Mouse (Mus musculus) ovary, postnatal 36 days (tissue): ENCODE results near the gene Igflr1.

Source experiments
- DNase-seq: peaks from one replicate; pipeline ENCODE4 v3.0.0; 2022; ENCODE audit warnings: low spot score, mixed read lengths

Gene Igflr1

DNA sequence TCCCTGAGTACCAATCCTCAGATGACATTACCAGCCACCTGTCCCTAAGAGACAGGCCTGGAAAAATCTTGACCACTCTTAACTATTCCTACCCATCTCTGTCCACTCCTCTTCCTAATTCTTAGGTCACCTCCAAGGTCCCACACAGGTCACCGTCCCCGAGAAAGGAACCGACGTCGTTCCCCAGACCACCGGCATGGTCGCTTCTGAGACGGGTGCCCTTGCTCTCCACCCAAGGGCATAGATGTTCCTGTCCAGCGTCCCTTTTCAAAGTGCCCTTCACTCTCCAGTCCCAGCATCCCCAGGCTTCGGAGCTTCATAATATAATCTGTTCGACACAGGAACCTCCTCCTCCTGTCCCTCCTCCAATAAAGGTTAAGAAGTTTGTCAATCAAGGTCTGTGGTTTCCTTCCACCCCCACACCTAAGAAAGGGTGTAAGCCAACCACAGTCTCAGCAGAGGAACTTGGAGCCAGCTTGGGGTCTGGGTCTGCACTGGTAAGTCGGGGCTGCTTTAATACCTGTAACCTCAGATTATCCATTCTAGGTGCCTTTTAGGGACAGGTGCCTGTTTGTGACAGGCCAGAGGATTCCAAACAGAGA, at the start of gene Igflr1:
TSS of gene Igflr1 (plus strand) at position 458 of the 602 bp plus-strand sequence.
- no peak for DNase-seq

DNA sequence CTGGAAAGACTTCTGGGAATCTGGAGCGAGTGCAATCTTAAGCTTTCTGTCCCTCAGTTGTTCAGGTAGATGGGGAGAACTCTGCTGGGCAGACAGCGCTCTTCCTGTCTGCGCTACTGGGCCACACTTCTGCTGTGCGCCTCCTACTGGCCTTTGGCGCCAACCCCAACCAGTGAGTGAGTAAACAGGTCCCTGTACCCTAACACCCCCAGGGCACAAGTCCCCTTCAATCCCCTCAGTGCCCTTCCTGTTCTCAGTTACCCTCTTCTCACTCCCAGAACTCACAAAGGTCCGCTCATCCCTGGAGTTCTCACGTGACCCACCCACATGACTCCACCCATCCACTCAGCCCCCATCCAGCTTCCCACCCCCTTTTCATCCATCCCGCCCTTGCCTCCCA, 46.9 kb upstream of the Igflr1 start:
- DNase-seq, result no peak

DNA sequence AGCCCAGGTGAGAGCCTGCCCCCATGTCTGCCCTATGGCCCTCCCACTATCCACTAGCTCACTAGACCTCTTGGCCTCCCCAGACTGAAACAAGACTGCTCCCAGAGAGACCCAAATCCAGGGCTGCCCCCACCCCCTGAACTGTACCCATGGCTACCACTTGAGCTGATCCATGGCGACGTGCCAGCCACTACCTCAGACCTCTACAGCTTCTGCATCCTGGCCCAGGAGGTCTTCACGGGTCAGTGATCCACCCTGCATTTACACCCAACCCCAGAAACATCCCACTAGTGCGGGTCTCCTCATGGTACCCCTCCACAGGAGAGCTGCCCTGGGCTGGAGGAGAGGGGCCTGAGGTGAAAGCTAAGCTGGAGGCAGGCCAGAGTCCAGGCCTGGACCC, 44.8 kb upstream of the Igflr1 start:
- no peak for DNase-seq

DNA sequence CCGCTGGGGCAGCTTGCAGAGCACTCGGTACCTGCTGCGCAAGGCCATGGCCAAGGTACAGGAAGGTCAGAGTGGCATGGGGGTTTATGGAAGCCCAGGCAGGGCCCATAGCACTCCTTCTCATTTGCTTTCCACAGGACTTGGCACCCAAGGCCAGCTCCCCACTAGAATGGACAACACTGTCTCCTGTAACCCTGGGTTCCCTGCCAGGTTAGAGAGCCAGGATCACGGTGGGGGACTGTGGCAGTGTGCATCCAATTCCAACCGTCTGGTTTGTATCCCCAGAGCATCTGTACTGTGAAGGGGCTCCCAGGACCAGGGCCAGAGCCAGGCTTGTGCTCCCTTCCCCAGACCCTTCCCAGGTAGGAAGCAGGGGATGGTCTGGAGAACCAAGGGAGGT, 44.4 kb upstream of the Igflr1 start:
- no peak for DNase-seq

DNA sequence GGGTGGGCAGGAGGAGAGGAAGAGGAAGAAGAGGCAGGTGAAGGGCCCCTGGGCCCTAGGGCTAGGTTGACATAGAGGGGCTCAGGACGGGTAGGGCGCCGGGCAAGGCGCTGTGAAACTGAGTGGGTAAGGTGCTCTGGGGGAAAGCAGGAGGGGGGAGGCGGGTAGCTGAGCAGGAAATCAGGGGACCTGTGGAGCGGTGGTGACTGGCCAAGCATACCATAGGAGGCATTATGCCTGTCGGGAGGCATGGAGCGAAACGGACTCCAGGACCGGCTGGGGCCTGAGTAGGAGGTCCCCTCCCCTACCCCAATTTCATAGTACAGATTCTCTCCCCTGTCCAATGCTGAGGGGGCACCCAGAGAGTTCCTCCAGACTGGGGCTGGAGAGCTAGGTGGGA, 42.4 kb upstream of the Igflr1 start:
- DNase-seq, result no peak

DNA sequence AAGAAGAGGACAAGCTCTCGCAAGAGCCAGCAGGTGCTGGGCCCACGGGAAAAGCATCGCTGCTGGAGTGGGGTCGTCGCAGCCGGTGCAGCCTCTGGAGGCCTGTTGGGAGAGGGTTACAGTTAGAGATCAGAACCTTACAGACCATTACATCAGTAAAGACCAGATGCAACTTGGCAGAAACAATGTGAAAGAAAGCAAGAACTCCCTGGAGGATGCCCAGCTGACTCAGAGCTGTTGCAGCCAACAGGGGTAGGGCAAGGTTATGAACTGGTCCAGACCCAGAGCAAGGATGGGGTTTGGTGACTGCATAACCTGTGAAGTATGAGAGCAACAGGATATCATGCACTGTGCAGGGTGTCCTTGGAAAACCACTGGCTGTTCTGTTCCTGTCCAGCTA, 40.7 kb upstream of the Igflr1 start:
- DNase-seq, result no peak

DNA sequence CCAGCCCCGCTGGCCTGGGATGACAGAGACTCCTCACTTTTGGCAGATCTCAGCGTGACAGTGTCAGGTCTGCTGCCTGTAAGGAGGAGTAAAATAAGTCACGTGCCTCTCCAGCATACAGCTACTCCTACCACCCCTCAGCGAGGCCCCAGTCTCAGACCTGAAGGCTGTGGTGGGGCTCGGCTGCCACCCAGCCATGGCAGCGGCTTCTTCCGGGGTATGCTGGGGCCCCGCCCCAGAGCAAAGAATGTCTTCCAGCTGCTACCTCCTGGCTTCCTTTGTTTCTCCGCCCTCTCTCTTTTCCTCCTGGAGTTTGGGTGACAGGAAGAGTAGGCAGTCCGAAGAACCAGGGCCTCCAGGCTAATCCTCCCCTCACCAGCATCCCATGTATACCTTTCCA, 39.3 kb upstream of the Igflr1 start:
- no peak for DNase-seq

DNA sequence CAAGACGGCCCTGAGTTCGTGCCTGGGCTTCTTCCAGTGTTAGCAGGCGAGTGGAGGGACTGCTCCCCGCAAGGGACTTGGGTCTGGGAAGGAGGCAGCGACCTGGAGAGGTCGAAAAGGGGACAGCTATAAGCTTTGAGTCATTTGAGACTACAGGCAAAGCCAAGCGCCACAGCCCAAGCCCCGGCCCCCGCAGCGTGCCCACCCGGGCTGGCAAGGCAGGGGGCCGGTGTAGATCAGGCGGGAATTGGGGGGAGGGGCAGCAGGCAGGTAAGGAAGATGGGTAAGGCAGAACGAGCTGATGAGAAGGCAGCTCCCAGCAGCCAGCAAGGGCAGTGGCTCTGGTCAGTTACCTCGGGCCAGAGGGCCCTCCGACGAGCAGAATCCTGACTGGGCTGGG, 38.8 kb upstream of the Igflr1 start:
- no peak for DNase-seq

DNA sequence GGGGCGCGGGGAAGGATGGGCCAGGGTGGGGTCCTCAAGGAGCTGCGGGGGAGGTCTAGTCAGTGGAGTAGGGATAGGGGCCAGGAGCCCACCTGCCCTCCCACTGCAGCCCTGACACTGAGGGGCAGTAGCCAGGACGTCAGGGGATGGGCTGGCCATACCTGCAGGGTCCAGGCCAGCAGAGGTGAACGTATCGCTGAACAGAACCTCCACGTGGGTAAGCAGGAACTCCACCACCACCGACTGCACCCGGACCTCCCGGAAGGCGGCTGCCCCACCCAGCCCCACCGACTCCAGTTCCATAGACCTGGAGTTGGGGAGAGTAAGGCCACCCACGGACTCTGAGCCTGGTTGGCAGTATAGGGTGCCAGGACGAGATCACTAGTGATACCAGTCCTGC, 38.2 kb upstream of the Igflr1 start:
- DNase-seq, result no peak

DNA sequence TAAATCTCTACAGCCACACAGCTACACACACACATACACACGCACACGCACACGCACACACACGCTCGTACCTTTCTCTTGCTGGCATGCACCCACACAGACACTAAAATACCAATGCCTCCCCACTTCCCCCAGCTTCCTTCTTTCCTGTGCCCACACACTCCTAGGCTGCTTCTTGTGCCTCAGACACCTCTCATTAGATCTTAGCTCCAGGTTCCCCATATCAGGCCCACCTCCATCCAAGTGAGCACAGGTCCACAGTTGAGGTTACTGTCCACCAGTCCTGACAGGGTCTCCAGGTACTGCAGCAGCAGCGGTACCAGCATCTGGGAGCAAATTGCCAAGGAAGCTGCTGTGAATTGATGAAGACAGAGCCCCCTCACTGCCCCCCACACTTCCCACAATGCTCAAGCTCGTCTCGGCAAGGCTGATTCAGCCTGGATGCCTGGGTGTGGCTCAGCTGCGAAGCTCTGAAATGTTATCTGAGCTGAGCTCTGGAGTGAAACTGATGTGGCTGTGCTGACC, 33.9 kb upstream of the Igflr1 start:
- DNase-seq, result no peak

DNA sequence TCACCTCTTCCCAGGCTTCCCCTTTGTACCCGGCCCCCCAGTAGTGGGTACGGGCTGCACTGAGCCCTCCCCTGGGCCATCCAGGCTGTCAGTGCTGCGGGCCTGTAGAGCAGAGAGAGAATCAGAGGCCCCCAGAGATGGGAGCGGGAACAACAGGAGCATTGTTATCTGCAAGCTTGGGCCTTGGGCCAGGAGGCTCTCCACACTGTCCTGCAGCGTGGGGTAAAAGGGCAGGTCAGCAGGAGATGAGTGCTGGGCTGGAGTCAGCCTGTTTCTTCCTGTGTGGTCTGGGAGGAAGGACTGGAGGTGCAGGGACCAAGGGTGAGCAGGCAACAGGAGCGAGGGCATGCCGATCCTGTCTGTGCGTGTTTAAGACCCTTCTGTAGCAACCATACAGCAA, 32.3 kb upstream of the Igflr1 start:
- no peak for DNase-seq

DNA sequence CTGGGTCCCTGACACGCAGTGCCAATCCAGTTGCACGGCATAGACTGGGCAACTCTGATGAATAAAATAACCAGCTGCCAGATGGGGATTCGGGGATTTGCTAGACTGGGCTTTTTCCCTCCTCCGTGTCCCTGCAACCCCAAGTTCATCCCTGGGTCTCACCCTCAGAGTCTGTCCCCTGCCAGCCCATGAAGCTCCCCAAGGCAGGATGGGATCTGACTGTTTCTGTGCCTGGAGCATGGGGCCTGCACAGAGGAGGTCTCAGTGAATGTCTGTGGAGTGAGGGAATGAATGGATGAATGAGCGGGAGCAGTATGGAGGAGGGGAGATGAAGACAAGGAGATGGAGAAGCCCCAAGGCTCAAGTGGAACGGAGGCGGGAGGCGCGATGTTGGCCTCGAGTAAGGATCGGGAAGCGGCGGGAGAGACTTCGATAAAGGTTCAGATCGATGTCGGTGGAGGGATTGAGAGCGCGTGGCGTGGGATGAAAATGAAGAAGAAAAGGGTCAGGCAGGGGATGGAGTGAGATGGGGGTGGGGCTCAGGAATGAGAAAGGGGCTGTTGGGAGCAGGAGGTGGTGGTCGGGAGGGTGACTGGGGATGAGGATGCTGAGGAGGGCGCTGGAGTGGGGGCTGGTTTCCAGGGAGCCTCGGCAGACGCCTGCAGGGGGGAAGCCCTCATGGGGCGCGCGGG, 31.1 kb upstream of the Igflr1 start:
- DNase-seq, result no peak

DNA sequence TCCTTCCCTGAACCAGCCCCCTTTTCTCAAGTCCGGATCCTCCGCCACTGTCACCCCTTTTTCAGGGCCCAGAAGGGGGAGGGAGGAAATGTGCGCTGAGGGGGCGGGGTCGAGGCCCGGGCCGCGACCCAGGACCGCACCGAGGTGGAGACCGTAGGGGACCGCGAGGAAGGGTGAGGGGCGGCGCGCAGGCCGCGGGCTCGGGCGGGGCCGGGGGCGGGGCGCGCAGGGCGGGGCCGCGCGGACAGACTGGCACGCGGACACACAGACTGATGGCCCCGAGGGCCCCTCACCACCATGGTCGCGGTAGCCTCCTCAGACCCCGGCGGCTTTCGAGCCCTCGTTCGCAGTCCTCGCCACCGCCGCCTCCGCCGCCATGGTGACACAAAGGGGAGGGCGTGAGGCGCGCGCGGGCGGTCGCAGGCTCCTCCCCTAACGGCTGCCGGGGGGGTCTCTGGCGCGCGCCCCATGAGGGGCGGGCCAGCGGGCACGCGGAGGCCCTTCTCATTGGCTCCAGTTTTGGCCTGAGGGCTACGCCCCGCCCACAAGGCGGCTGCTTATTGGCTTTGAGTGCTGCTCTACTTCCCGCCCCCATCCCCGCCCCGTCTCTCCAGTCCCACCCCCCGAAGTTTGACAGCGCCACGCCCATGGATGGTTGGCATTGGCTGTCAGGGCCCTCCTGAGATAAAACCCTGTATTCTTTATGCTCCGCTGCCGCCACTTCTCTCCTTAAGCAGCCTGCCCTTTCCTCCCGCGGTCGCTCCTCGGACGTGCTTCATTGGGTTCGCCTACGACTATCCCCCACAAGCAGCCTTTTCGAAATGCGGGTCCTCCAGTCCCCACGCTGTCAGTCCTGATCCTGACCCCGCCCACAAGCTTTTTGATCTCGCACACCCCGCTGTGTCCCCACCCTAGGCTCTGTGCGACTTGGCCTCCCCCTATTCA, 30.3 kb upstream of the Igflr1 start, which contains the start of gene Arhgap33:
TSS of gene Arhgap33 (minus strand) at position 428 of the 945 bp plus-strand sequence.
- peak; percentile 95 for DNase-seq

DNA sequence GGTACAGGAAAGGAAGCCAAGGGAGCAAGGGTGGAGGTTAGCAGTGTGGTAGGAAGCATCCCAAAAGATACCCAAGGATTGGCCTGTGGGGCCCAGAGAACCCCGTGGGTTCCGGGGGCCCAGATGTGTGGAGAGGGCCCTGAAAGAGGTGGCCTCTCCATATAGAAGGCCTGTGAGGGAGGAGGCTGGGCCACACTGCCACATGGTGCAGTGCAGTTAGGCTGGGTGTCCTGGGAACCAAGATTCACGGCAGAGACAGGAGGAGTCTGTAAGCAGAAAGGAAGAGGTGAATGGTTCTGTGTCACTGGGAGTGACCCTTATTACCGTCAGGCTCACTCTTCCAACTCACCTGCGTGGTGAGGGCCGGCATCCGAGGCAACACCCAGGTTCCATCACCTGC, 24.7 kb upstream of the Igflr1 start:
- no peak for DNase-seq

DNA sequence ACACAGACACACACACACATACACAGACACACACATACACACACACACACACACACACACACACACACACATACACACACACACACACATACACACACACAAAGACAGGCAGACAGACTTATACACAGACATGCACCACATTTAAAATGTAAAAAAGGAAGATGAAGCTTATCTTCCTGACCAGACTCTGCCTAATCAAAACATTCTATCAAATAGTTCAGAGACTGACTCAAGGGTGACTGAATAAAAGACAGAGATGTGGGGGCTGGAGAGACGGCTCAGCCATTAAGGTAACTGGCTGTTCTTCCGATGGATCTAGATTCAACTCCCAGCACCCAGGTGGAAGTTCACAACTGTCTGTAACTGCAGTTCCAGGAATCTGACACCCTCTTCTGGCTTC, 20.9 kb upstream of the Igflr1 start:
- DNase-seq, result no peak

DNA sequence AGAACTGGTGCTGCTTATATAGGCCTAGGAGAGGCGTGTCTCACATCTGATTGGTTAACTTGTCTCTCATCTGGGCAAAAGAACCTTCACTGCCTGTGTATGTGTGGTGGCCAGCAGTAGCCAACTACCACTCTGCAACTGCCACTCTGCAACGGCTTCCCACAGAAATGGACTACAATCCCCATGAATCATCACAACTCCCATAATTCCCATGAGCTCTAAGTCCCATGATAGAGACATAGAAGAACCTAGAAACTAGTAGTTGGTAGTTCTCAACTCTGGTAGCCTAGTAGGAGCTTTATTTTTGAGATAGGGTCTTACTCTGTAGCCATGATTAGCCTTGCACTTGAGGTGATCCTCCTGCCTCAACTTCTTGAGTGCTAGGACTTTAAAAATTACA, 15.3 kb upstream of the Igflr1 start:
- no peak for DNase-seq

DNA sequence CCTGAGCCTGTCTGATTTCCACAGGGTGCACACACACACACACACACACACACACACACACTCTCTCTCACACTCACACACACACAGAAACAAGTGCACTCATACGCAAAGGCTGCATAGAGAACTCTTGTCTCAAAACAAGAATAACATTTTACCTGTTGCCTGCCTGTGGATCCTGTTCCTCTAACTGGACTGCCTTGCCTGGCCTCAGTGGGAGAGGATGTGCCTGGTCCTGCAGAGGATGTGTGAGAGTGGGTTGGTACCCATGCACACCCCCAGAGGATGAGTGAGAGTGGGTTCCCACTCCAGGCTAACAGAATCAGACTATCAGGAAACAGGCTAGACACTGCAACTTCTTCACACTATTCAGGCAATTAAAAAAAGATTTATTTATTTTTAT, 14.6 kb upstream of the Igflr1 start:
- no peak for DNase-seq

DNA sequence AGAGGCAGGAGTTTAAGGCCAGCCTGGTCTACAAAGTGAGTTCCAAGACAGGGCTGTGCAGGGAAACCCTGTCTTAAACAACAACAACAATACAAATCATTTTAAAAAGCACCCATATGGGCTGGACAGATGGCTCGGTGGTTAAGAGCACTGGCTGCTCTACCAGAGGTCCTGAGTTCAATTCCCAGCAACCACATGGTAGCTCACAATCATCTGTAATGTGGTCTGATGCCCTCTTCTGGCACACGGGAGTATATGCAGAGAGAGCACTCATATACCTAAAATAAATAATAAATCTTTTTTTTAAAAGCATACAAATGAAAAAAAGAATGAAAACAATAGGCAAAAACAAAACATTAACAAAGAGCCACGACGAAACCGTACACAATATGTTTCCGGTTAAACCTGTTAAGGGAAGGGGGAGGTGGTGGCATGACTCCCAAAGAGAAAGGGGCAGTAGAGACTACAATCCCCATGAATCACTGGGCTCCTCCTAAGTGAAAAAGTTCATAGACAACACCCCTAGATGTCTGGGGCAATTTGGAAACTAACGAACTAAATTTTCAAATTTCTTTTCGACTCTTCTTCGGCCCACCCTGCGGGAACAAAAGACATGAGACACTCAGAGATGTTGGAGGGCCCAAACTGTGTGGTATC, 13.7 kb upstream of the Igflr1 start:
- no peak for DNase-seq

DNA sequence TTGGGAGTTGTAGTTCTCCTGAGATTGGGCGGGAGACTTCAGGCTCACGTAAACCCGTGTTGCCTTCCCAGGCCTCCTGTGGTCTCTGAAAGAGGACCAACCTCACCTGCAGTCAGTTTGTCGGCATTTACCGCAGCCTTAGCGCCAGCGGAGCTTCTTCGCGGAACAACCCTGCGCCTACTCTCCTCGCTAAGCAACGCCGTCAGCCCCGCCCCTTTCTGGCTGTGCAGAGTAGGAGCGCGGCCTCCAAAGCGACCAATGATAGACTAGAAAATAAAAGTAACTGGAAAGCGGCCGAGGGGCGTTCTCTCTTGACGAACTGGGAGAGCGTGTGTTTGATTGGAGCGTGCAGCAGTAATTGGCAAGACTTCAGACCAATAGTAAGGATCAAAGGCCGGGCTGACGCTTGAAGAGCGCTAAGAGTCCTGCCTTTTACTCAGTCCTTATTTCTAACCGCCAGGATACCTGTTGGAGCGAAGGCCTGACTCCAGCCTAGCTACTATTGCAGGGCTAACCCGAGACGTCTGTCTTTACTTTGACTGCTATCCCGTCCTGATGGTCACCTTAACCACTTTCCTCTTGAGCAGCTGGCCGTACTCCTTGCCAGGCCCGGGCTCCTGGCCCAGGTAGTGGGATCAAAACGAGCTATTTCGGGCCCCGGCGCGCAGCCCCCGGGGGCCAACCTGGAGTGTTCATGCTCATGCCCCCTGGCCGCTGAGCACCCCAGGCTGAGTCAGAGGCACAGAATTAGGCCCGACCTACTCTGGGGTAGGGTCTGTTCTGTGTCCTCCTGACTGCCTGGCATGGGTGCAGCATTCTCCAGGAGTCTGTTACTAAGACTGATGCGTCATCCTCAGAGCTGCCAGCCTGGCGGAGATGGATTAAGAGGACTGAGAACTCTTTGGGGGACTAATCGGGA, 12.9 kb upstream of the Igflr1 start, which contains the start of the genes Hspb6 and Proser3:
TSS of gene Hspb6 (plus strand) at position 77 of the 919 bp plus-strand sequence.
TSS of gene Proser3 (minus strand) at position 198 of the 919 bp plus-strand sequence.
- peak; percentile 94 for DNase-seq

DNA sequence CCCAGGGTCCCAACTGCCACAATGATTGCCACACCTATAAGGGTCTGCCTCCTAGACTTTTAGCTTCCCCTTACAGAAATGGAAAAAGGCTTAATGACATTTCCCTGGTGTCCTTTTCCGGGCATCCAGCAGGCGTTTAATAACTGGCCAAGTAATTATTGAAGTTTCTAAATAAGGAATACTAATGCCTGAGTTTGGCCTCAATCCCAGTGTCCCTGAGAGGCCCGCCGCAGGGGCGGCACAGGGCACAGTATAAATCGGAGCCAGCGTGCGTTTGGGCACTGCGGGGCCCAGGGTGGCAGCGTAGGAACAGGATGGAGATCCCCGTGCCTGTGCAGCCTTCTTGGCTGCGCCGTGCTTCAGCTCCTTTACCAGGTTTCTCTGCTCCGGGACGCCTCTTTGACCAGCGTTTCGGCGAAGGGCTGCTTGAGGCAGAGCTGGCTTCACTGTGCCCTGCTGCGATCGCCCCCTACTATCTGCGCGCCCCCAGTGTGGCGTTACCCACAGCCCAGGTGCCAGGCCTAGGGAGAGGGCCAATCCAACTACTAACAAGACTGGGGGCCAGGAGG, 12.1 kb upstream of the Igflr1 start:
- DNase-seq, result peak; percentile 56
